Mouse (Mus musculus) retina, adult 2 months (tissue): ENCODE data around the gene Cebpz.

ENCODE experiments used
- DNase-seq: peaks from one replicate; pipeline ENCODE4 v3.0.0-alpha.2; 2012; ENCODE audit warnings: low read depth, low spot score

Cebpz gene

DNA sequence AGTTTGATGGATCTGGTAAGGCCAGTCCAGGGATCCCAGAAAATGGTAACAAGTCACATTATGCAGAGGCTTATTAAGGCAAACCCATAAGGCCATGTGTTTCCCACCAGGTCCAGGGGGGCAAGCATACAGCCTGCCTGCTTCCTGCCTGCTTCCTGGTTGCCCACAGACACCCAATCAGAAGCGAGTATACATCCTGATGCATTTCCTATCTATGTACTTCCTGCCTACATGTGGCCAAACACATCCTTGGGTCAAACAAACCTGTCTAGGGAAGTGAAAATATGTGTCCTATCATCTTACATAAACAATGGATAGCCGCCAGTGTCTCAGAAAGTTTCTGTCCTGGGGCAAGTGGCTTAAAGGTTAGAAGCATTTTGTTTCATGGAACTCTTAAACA, 33.7 kb downstream of the Cebpz start:
- no peak for DNase-seq

DNA sequence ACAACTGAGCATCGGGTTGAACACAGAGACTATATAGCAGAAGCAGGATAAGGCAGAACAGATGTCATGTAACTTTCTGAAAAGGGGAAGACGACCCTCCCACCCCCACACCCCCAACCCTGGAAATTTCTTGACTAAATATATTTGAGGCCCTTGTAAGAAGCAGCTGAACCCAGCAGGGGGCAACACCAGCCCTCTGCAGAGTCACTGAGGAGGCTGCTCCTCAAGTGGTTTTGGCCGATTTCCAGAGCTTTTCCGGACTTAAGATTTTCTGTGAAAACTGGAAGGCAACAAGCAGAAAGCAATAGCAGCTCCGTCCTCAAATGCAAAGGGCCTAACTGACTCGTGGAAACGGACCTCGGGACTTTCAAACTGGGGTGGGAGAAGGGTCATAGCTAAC, 41.5 kb downstream of the Cebpz start:
- no peak for DNase-seq

DNA sequence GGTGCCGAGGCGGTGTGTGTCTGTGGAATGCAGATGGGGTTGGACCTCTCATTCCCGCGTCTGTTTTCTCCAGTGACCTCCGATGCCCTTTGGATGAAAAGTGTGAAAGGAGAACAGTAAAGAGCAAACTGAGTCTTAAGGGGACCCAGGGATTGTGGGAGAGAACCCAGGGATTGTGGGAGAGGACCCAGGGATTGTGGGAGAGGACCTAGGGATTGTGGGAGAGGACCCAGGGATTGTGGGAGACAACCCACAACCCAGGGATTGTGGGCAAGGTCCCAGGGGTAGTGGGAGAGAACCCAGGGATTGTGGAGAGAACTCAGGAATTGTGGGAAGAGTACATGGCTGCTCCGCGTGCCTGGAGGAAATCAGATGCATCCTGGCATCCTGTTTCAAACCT, 41.9 kb downstream of the Cebpz start:
- no peak for DNase-seq

DNA sequence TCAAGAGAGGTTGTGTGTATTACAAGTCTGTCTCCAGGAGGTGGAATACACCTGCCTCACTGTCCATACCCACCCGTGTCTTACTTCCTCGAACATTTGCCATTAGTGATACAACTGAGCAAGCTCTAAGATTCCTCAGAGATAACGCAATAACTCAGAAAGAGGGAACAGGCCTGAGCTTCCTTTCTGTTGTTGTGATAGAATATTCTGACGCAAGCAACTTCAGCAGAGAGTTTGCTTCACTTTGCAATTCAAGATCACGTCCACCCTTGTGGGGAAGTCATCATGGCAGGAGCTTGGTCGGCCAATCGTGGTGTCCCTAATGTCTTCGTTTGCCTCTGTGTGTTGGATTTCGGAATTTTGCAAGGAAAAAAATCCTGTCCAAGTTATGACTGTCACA, 45.8 kb downstream of the Cebpz start:
- no peak for DNase-seq

DNA sequence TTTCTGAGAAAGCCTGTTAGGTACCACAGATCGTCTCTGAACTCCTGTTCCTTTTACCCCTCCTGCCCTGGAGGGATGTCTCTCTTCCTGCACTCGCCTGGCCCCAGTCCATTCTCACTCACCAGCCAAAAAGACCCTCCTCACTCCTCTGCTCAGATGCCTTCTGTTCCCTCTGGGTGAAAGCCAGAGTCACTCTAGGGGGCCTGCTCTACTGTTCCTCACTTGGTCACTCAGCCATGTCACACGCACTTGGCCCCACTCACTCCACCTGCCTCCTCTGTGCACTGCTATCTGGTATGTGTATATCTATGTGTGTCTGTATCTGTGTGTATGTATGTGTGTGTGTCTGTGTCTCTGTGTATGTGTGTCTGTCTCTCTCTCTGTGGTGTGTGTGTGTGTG, 47.7 kb downstream of the Cebpz start:
- DNase-seq, result no peak

DNA sequence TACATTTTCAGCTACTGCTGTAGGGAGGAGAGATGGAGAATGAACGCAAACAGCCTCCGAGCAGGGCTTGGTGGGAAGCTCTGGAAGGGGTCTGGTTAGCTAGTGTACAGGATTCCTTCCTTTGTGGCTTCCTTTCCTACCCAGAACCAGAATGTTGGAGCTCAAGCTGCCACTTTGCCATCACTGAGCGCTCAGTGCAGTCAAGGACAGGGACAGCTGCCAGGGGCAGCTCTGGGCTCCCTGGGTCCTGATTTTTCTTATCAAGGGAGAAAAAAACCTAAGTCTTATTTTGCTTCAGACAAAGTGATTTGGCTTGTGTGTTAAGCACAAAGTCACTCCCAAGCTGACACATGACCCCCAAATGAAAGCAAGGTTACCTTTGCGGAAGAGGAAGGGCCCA, 48.3 kb downstream of the Cebpz start:
- no peak for DNase-seq

DNA sequence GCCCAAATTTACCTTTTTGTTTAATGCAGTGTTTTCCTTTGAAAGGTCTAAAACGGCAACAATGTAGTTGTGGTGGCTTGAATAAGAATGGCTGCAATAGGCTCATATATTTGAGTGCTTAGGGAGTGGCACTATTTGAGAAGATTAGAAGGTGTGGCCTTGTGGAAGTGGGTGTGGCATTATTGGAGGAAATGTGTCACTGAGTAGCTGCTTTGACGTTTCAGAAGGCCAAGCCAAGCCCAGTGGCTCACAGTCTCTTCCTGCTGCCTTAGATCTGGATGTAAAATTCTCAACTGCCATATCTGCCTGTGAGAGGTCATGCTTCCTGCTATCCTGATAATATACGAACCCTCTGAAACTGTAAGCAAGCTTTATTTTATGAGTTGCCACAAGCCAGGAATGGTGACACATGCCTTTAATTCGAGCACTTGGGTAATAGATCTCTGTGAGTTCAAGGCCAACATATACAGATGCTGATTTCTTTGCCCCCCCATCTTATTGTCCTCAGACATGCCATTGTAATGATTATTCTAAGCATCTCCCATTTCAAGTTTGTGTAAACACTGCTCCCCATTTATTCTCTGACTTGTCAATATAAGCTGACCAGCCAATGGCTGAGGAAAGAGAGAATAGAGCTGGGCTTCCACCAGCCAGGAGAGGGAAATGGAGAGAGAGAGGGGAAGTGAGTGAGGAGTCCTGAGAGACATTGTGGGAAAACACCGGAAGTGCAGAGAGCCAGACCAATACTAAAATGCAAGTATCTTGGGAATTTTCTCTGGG, 51.4 kb downstream of the Cebpz start:
- no peak for DNase-seq

DNA sequence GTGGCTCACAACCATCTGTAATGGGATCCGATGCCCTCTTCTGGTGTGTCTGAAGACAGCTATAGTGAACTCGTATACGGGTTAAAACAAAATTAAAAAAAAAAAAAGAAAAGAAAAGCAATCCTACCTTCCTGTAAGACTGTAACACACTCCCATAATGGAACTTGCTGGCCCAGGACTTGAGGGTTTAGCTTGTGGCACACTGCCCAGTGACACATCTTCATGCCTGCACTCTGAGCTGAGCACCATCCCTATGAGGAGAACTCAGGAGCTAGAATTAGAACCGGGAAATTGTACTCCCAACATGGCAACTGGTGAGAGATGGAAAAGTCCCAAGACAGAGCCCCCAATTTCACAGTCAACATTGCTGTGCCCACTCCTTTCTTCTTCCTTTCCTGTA, 53.6 kb downstream of the Cebpz start:
- no peak for DNase-seq

DNA sequence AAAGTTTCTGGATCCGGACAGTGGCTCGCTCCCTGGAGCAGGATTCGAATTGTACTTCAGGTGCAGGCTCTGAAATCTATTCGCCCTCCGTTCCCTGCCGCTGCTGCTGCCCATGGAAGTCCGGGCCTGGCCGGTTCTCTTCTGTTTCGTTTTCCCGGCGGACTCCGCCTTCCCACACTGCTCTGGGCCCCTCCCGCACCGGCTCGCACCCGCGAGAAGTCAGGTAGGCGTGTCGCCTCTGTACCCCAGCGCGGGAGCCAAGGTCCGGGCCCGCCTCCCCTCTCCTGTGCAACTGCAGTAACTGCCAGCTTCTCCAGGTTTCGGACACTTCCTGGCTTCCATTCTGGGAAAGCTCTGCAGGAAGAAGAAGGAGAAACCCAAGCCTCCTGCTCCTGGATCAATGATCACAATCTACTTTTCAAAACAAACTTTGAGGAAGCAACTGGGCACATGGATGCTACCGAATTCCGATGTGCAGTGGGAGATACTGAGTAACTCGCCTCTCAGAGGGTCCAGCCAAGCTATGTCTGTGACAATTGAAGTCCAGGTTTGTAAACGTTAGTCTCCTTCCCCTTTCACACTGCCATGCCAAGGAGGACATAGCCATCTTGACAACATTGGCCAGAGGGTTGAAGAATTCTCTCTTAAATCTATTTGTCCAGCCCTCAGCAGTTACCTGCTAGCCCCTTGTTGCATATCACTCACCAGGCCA, 54.3 kb downstream of the Cebpz start, which contains the start of gene Eif2ak2:
Gene Eif2ak2 (minus strand): TSS at position 173 of the 712 bp plus-strand sequence.
- DNase-seq, result no peak

DNA sequence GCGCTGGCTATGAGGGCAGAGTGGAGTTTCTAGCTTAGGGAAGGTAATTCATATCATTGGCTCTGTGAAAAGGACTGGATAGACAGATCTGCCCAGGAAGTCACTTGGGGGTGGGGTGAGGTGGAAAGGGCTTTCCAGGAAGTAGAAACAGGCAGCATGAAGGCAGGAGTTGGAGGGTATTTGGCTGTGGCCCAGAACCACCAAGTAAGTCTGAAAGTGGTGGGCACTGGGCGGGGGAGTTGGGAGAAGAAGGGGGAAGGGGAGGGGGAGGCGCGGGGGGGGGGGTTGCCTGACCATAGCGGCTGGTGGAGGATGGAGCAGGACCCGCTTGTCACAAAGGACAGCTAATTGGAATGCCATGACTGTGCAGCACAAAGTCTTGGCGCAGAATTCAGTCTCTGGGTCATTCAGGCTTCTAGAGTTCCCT, 55.0 kb downstream of the Cebpz start:
- DNase-seq, result no peak

DNA sequence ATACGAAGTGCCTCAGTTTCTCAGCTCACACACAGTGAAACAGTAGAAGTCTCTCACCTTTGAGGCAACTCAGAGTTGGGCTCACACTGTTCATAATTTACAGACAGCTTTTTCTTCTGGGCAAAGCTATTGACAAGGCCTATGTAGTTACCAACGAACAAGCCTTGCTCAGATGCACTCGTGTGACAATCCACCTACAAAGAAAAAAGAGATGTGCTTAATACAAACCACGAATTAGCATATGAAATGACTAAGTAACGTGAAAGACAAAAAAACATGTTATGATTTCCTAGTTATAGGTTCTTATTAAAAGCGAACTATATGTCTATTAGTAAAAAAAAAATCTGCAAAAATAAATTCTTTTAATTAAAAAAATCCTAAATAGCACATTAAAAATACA, 63.0 kb downstream of the Cebpz start:
- no peak for DNase-seq
